Mouse (Mus musculus) ES-E14 (cell line): Measurements from ENCODE around the gene Lmnb2. TPM values are rescaled to one million over a fixed set of nuclear protein-coding genes. Genes with fewer than 3 reads are reported as not detected.
A peak's percentile ranks its signal among the peaks of the same experiment; 100 is the strongest.

Source experiments
- DNase-seq: peaks from one replicate; pipeline ENCODE4 v3.0.0-alpha.2; 2013; ENCODE audit warnings: low read depth, low spot score
- H3K27ac ChIP-seq: 2 replicates; pipeline ENCODE4 v1.5.1; 2012; ENCODE audit warnings: low read depth, mild to moderate bottlenecking, low read length, moderate library complexity, mixed read lengths; ENCODE audit not compliant: poor library complexity, insufficient read depth, severe bottlenecking
- H3K36me3 ChIP-seq: 2 replicates; pipeline ENCODE4 v1.6.1; 2012; ENCODE audit warnings: mild to moderate bottlenecking, low read length, moderate library complexity, mixed read lengths; ENCODE audit not compliant: control insufficient read depth, poor library complexity, insufficient read depth, severe bottlenecking
- H3K4me1 ChIP-seq, 2 experiments: fragments of 150-350 bp in 1 of 2; sonication (generic) in 1 of 2; 2 replicates each; pipeline ENCODE4 v1.6.1; 2012; ENCODE audit warnings: low read length in 2 of 2, mild to moderate bottlenecking in 1 of 2, mixed read lengths in 1 of 2; ENCODE audit not compliant: control insufficient read depth in 2 of 2, insufficient read depth in 2 of 2, poor library complexity in 1 of 2
- H3K4me3 ChIP-seq, 2 experiments: fragments of 150-350 bp in 1 of 2; sonication (generic) in 1 of 2; 2 replicates each; pipeline ENCODE4 v1.5.1; 2012; ENCODE audit warnings: low read length in 2 of 2, low read depth in 1 of 2, mild to moderate bottlenecking in 1 of 2, mixed read lengths in 1 of 2; ENCODE audit not compliant: insufficient read depth in 1 of 2, poor library complexity in 1 of 2, severe bottlenecking in 1 of 2
- H3K9ac ChIP-seq: 2 replicates; pipeline ENCODE4 v1.6.1; 2012; ENCODE audit warnings: low read depth, mild to moderate bottlenecking, low read length, mixed read lengths; ENCODE audit not compliant: poor library complexity, insufficient read depth, severe bottlenecking
- H3K9me3 ChIP-seq: fragments of 150-350 bp; sonication (generic); 2 replicates; pipeline ENCODE4 v1.6.1; 2012; ENCODE audit warnings: low read depth, mild to moderate bottlenecking, low read length; ENCODE audit not compliant: control insufficient read depth, insufficient read depth
- CHD2 ChIP-seq: IDR thresholded peaks from 2 replicates; pipeline ENCODE4 v1.6.1; 2014; ENCODE audit warnings: mild to moderate bottlenecking, low read depth, low read length, inconsistent platforms
- HCFC1 ChIP-seq: IDR thresholded peaks from 2 replicates; pipeline ENCODE4 v1.6.1; 2012; ENCODE audit warnings: low read length, inconsistent platforms, borderline replicate concordance; ENCODE audit not compliant: insufficient read depth
- MAFK ChIP-seq: IDR thresholded peaks from 2 replicates; pipeline ENCODE4 v1.6.1; 2014; ENCODE audit warnings: mild to moderate bottlenecking, low read depth, low read length, inconsistent platforms; ENCODE audit not compliant: insufficient read depth
- ZC3H11A ChIP-seq: IDR thresholded peaks from 2 replicates; pipeline ENCODE4 v1.6.1; 2012; ENCODE audit warnings: low read depth, mild to moderate bottlenecking, inconsistent platforms, low read length, borderline replicate concordance
- ZNF384 ChIP-seq: IDR thresholded peaks from 2 replicates; pipeline ENCODE4 v1.6.1; 2012; ENCODE audit warnings: low read depth, low read length, inconsistent platforms
- in situ Hi-C, 2 experiments: fragments of 600-800 bp; cut with MboI; formaldehyde crosslinking; loops; one replicate each; pipeline ENCODE4 v1.15.1; 2025; ENCODE audit warnings: low sequenced_read_pairs in 2 of 2, inconsistent platforms in 1 of 2; ENCODE audit not compliant: unreplicated experiment in 2 of 2
- total RNA-seq: library from RNA; depleted of rRNA; stranded (reverse); fragments of 300-350 nt; gene quantifications from 2 replicates; pipeline ENCODE4 v1.2.3, GENCODE M21; 2012

Lmnb2 gene
- total RNA-seq, 1 experiment = 66.5 TPM

GRCm38 (mm10) chr10:80957791-80958190 is 39.7 kb upstream of the Lmnb2 start:
- H3K9me3 ChIP-seq = no peaks in the 10 kb centered on the region

GRCm38 (mm10) chr10:80956901-80957300 is 38.9 kb upstream of the Lmnb2 start:
- H3K4me1 ChIP-seq = peaks cover 12 to 26% of the 10 kb centered on the region in 2 experiments
- TF ChIP-seq HCFC1 = no peak
- TF ChIP-seq ZC3H11A = no peak
- no peak for TF ChIP-seq ZNF384
- no peak for TF ChIP-seq CHD2
- no peak for TF ChIP-seq MAFK
- in situ Hi-C loops = no loop called here
- H3K4me3 ChIP-seq = no peak overlapping the region
- no peak for DNase-seq
- H3K36me3 ChIP-seq = no peaks in the 10 kb centered on the region
- H3K9me3 ChIP-seq = no peaks in the 10 kb centered on the region
- H3K9ac ChIP-seq = no peak overlapping the region
- no peak overlapping the region for H3K27ac ChIP-seq

More at GRCm38 (mm10) chr10:80957791-80958190, 39.7 kb upstream of the Lmnb2 start:
- H3K9ac ChIP-seq = no peak overlapping the region
- no peak for DNase-seq
- no peak for TF ChIP-seq HCFC1
- TF ChIP-seq CHD2 = no peak
- no peak for TF ChIP-seq ZNF384
- TF ChIP-seq ZC3H11A = no peak
- TF ChIP-seq MAFK = no peak
- no peak overlapping the region for H3K4me3 ChIP-seq
- H3K36me3 ChIP-seq = no peaks in the 10 kb centered on the region
- H3K4me1 ChIP-seq = peaks cover 12 to 25% of the 10 kb centered on the region in 2 experiments
- in situ Hi-C loops = no loop called here
- H3K27ac ChIP-seq = no peak overlapping the region

GRCm38 (mm10) chr10:80956385-80956784 is 38.3 kb upstream of the Lmnb2 start:
- TF ChIP-seq CHD2 (no peak), ZNF384 (no peak), MAFK (no peak), HCFC1 (no peak), ZC3H11A (no peak)
- no peak overlapping the region for H3K4me3 ChIP-seq
- H3K4me1 ChIP-seq = peaks cover 12 to 26% of the 10 kb centered on the region in 2 experiments
- no peaks in the 10 kb centered on the region for H3K9me3 ChIP-seq
- in situ Hi-C loops = no loop called here
- no peak overlapping the region for H3K9ac ChIP-seq
- no peak overlapping the region for H3K27ac ChIP-seq
- DNase-seq = no peak
- no peaks in the 10 kb centered on the region for H3K36me3 ChIP-seq

GRCm38 (mm10) chr10:80955536-80955935 is 37.5 kb upstream of the Lmnb2 start:
- Histone ChIP-seq H3K4me1 (peaks cover 11 to 33% of the 10 kb centered on the region in 2 experiments), H3K4me3 (no peak overlapping the region), H3K9ac (peak overlapping the region; percentile 57; the same call in 1 of the 2 replicates), H3K36me3 (no peaks in the 10 kb centered on the region), H3K27ac (peak overlapping the region; percentile 19; the same call in 1 of the 2 replicates), H3K9me3 (no peaks in the 10 kb centered on the region)
- TF ChIP-seq HCFC1 = no peak
- no peak for TF ChIP-seq MAFK
- TF ChIP-seq CHD2 = no peak
- no peak for TF ChIP-seq ZC3H11A
- no peak for TF ChIP-seq ZNF384
- in situ Hi-C loops = no loop called here
- peak; percentile 61 for DNase-seq
